Mouse (Mus musculus): ENCODE measurements around the gene Lrrc15.

The Lrrc15 gene

GRCm38 (mm10) chr16:30278406-30278805, 4.7 kb downstream of the Lrrc15 start:
- no peak for DNase-seq (ENCODE audit: low read depth, low spot score)

GRCm38 (mm10) chr16:30275558-30276340, 7.3 kb downstream of the Lrrc15 start:
- no peak for DNase-seq (ENCODE audit: low read depth, low spot score)

- DNase-seq (ENCODE audit: low read depth, low spot score) = no peak
Measured at GRCm38 (mm10) chr16:30273065-30273464, 10.0 kb downstream of the Lrrc15 start.

GRCm38 (mm10) chr16:30271941-30272595, 11.0 kb downstream of the Lrrc15 start:
- no peak for DNase-seq (ENCODE audit: low read depth, low spot score)

GRCm38 (mm10) chr16:30271223-30271761, 11.8 kb downstream of the Lrrc15 start:
- DNase-seq (ENCODE audit: low read depth, low spot score) = no peak

- no peak for DNase-seq (ENCODE audit: low read depth, low spot score)
Measured at GRCm38 (mm10) chr16:30267359-30267758, 15.7 kb downstream of the Lrrc15 start, which contains the start of gene Cpn2. Cpn2 (minus strand) TSS chr16:30267499.

GRCm38 (mm10) chr16:30266561-30266960, 16.5 kb downstream of the Lrrc15 start:
- no peak for DNase-seq (ENCODE audit: low read depth, low spot score)

- no peak for DNase-seq (ENCODE audit: low read depth, low spot score)
Measured at GRCm38 (mm10) chr16:30265611-30266010, 17.4 kb downstream of the Lrrc15 start.

GRCm38 (mm10) chr16:30263156-30263555, 19.9 kb downstream of the Lrrc15 start:
- DNase-seq (ENCODE audit: low read depth, low spot score) = no peak

GRCm38 (mm10) chr16:30262664-30263063, 20.4 kb downstream of the Lrrc15 start:
- peak; percentile 44 for DNase-seq (ENCODE audit: low read depth, low spot score)

- DNase-seq (ENCODE audit: low read depth, low spot score) = no peak
Measured at GRCm38 (mm10) chr16:30262157-30262556, 20.9 kb downstream of the Lrrc15 start.

GRCm38 (mm10) chr16:30261341-30261740, 21.7 kb downstream of the Lrrc15 start:
- DNase-seq (ENCODE audit: low read depth, low spot score) = no peak

- DNase-seq (ENCODE audit: low read depth, low spot score) = no peak
Measured at GRCm38 (mm10) chr16:30260012-30260635, 22.9 kb downstream of the Lrrc15 start.

GRCm38 (mm10) chr16:30259444-30259843, 23.6 kb downstream of the Lrrc15 start:
- peak; percentile 17 for DNase-seq (ENCODE audit: low read depth, low spot score)

GRCm38 (mm10) chr16:30258441-30258840, 24.6 kb downstream of the Lrrc15 start:
- no peak for DNase-seq (ENCODE audit: low read depth, low spot score)

- DNase-seq (ENCODE audit: low read depth, low spot score) = no peak
Measured at GRCm38 (mm10) chr16:30257718-30258117, 25.3 kb downstream of the Lrrc15 start.

GRCm38 (mm10) chr16:30255061-30255460, 28.0 kb downstream of the Lrrc15 start:
- no peak for DNase-seq (ENCODE audit: low read depth, low spot score)

GRCm38 (mm10) chr16:30253900-30254299, 29.2 kb downstream of the Lrrc15 start:
- no peak for DNase-seq (ENCODE audit: low read depth, low spot score)

- no peak for DNase-seq (ENCODE audit: low read depth, low spot score)
Measured at GRCm38 (mm10) chr16:30253374-30253773, 29.7 kb downstream of the Lrrc15 start.

- peak; percentile 66 for DNase-seq (ENCODE audit: low read depth, low spot score)
Measured at GRCm38 (mm10) chr16:30252003-30252418, 31.0 kb downstream of the Lrrc15 start.

GRCm38 (mm10) chr16:30244037-30244700, 38.9 kb downstream of the Lrrc15 start:
- no peak for DNase-seq (ENCODE audit: low read depth, low spot score)

- DNase-seq (ENCODE audit: low read depth, low spot score) = no peak
Measured at GRCm38 (mm10) chr16:30241623-30242022, 41.4 kb downstream of the Lrrc15 start.

Measured in skeletal muscle tissue, adult 2 months (tissue).